Mouse (Mus musculus): ENCODE results near the gene Hyls1. TPM values are rescaled to one million over a fixed set of nuclear protein-coding genes. Genes with fewer than 3 reads are reported as not detected.
"Not testable (repeated sequence)": the region's sequence is repeated elsewhere in the genome, so short reads cannot be mapped to it uniquely, and the experiment has no call there.

Hyls1 gene
- 24.9 and 26.5 TPM in 2 replicates for polyA plus RNA-seq (2016; fragmentation: Nextera tagmentation; extraction: Ambion mirVana)

DNA sequence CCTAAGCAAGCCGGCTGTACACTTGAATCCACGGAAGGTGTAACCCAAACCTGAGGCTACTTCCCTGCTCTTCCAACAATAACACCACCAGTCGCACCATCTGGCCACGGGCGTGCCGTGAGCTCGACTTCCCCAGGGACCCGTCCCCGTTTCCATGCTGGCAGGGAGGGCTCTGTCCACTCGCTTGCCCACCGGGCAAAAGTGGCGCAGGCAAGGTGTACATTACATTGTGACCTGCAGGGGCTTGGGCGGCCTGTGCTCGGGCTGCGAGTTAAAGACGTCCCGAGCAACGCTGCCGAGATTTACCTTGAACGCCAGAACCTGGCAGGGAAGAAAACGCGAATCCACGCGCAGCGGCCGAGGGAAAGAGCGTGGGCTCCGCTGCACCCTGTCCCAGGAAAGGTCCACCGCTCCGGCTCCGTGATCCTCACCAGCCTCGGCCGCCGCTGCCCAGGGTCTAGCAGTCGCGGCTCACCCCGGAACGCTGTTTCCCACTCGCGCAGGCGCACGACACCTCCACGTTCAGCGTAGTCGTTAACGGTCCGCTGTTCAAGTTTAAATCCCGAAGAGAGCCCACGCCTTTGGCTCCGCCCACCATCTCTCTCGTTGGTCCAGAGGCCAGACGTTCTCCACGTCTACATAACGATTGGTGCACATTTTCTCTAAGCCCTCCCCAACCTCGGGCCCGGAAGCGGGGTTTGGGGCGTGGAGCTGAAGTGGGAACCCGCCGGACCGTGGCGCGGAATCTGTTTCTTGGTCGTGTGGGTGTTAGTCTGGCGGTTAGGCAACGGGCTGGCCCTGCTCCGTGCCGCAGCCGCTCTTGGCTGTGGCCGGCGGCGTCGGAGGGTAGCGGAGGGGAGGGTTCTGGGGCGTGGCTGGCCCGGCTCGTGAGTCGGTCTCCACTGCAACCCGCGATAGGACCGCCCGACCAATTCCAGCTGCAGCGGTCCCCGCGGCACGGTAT is at the start of gene Hyls1, which contains the start of gene Pate2:
Gene Hyls1 (minus strand): TSS at position 828 of the 964 bp plus-strand sequence.
Gene Pate2 (plus strand): TSS at position 714 of the 964 bp plus-strand sequence.
- peaks cover 37% of the 10 kb centered on the region for H3K36me3 ChIP-seq (replicated peaks)
- H3K4me3 ChIP-seq, result peak within 1 kb of the TSS; percentile 71
- H3K27me3 ChIP-seq (replicated peaks; ENCODE audit: low read depth, poor library complexity, severe bottlenecking), result peaks cover 14% of the 10 kb centered on the region
- DNase-seq (ENCODE audit: low spot score), result peak; percentile 93
- WGBS, result under 1% methylated on average over 86 of the region's 86 CpGs
- no peaks in the 10 kb centered on the region for H3K9me3 ChIP-seq
- peak within 1 kb of the TSS; percentile 94 for H3K27ac ChIP-seq (replicated peaks)
- peaks cover 24% of the 10 kb centered on the region for H3K4me1 ChIP-seq

DNA sequence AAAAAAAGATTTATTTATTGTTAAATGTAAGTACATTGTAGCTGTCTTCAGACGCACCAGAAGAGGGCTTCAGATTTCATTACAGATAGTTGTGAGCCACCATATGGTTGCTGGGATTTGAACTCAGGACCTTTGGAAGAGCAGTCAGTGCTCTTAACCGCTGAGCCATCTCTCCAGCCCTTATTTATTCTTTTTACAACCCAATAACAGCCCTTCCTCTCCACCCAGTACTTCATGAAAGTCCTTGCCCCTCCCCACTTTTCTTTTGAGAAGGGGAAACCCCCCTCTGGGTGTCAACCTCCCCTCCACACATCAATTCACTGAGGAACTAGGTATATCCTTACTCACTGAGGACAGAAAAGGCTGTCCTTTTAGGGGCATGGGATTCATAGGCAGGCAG is 46.6 kb upstream of the Hyls1 start:
- not testable (repeated sequence) for H3K27me3 ChIP-seq (replicated peaks; ENCODE audit: low read depth, poor library complexity, severe bottlenecking); H3K27ac ChIP-seq (replicated peaks); H3K36me3 ChIP-seq (replicated peaks); DNase-seq (ENCODE audit: low spot score); H3K9me3 ChIP-seq; H3K4me3 ChIP-seq; H3K4me1 ChIP-seq
- 77% methylated on average over 2 of the region's 2 CpGs for WGBS

DNA sequence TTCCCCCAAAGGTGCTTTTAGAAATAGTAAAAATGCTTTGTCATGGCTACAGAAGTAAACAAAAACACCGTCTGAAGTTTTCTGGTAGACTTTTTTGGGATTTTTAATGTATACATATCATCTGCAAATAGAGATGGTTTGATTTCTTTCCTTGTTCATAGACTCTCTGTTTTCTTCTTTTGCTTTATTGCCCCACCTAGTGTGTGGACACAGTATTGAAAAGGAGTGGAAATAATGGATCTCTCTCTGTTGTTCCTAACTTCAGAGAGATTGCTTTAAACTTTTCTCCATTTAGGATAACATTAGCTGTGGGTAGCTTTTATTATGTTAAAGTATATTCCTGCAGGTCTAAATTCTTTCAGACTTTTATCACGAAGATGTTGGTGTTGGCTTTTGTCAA is 43.8 kb upstream of the Hyls1 start:
- WGBS, result 22% methylated on average over 2 of the region's 2 CpGs
- Histone ChIP-seq H3K4me1 (no peaks in the 10 kb centered on the region), H3K27ac (replicated peaks) (no peak overlapping the region), H3K36me3 (replicated peaks) (no peaks in the 10 kb centered on the region), H3K27me3 (replicated peaks; ENCODE audit: low read depth, poor library complexity, severe bottlenecking) (no peaks in the 10 kb centered on the region), H3K9me3 (no peaks in the 10 kb centered on the region), H3K4me3 (no peak overlapping the region)
- DNase-seq (ENCODE audit: low spot score), result no peak

DNA sequence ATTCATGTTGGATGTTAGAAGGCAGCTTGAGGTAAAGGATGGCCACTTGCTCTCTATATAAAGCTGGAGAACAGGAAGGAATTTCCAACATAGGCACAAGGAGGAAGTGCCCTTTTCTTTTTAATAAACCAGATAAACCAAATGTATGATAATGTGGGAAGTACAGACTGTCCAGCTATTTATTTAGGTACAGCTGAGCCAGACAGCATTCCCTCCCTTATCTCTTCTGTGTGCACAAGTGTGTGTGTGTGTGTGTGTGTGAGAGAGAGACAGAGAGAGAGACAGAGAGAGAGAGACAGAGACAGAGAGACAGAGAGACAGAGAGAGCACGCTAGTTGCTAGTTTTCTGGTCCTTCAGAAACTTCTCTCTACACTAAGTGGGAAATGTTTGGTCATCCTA is 41.6 kb upstream of the Hyls1 start, which contains the start of gene Pate4:
Gene Pate4 (minus strand): TSS at position 101 of the 400 bp plus-strand sequence.
- no peaks in the 10 kb centered on the region for H3K27me3 ChIP-seq (replicated peaks; ENCODE audit: low read depth, poor library complexity, severe bottlenecking)
- H3K36me3 ChIP-seq (replicated peaks), result no peaks in the 10 kb centered on the region
- no peak within 1 kb of the TSS for H3K27ac ChIP-seq (replicated peaks)
- no peaks in the 10 kb centered on the region for H3K4me1 ChIP-seq
- WGBS, result 87% methylated on average over 1 of the region's 1 CpGs
- DNase-seq (ENCODE audit: low spot score), result no peak
- no peak within 1 kb of the TSS for H3K4me3 ChIP-seq
- H3K9me3 ChIP-seq, result no peaks in the 10 kb centered on the region

DNA sequence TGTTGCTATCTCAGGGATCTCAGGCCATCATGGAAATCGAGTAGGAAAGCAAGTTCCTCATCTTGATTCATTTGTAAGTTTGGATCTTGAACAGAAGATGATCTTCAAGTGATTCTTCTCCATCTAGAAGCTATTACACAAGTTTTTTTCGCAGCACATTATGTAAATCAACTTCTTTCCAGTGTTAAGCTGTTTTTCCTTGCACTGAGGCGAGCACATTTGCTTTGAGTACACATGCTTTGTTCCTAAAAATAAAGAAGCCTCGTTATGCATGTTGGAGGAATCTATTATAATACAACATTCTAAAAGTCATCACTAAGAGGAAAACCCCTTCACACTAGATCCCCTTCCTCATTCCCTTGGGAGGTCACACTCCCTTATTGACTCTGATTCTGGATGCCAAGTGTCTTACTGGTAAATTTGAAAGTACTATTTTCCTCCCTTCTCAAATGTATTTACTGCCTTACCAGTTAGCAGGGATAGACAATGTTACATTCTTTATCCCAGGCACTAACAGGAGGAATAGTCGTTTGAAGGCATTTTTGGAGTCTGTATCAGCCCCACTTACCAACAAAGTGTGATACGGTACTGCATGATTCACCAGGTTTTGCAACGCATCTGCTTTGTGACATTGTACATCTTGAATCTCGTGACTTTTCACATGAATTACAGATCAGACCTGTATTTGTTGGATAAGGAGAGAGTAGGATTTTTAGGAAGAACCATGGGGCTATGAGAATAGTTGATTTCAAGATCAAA is 37.6 kb upstream of the Hyls1 start:
- no peak overlapping the region for H3K27ac ChIP-seq (replicated peaks)
- H3K36me3 ChIP-seq (replicated peaks), result no peaks in the 10 kb centered on the region
- no peak overlapping the region for H3K4me3 ChIP-seq
- DNase-seq (ENCODE audit: low spot score), result no peak
- 71% methylated on average over 8 of the region's 8 CpGs for WGBS
- H3K9me3 ChIP-seq, result no peaks in the 10 kb centered on the region
- H3K27me3 ChIP-seq (replicated peaks; ENCODE audit: low read depth, poor library complexity, severe bottlenecking), result no peaks in the 10 kb centered on the region
- H3K4me1 ChIP-seq, result no peaks in the 10 kb centered on the region

DNA sequence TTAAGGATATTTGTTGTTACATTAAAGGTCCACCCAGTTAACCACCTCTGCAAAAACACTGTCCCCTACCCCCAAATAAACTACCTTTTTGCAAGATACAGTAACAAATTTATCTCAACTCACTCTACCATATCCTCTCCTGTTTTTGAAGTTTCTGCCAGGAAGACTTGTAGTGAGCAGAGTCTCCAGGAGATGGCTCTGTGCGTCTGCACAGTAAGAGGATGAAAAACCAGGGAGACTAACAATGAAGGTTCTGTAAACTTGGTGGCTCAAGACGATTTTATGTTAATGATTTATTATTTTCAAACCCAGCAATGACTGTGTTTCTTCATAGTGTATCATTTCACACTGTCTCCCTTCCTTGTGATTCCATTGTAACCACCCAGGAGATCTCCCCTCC is 22.7 kb upstream of the Hyls1 start:
- DNase-seq (ENCODE audit: low spot score), result no peak
- Histone ChIP-seq H3K9me3 (peaks cover 3% of the 10 kb centered on the region; the same call in 1 of the 2 replicates), H3K4me1 (no peaks in the 10 kb centered on the region), H3K27me3 (replicated peaks; ENCODE audit: low read depth, poor library complexity, severe bottlenecking) (no peaks in the 10 kb centered on the region), H3K27ac (replicated peaks) (no peak overlapping the region), H3K36me3 (replicated peaks) (no peaks in the 10 kb centered on the region), H3K4me3 (no peak overlapping the region)
- 18% methylated on average over 2 of the region's 2 CpGs for WGBS

GRCm38 (mm10) chr9:35587674-35588073 is 17.5 kb upstream of the Hyls1 start:
- no peaks in the 10 kb centered on the region for H3K9me3 ChIP-seq

DNA sequence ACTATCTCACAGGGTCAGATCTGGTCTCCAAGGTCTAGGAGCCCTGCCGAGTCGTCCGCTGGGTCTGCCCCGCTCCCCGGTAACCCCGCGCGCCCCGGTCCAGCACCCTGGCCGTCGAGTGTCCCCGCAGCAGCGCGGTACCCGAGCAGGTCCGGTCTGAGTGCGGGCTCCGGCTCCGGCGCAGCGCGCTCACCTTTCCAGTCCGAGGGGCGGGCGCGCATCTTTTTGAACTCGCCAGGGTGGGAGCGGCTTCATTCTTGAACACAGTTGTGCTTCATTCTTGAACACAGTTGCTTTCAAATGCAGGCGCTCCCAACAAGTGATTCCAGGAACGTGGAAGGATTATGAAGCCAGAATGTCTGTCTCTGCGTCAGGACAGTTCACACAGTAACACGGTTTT is 4.2 kb upstream of the Hyls1 start:
- peak overlapping the region; percentile 51 for H3K4me3 ChIP-seq
- no peak overlapping the region for H3K27ac ChIP-seq (replicated peaks)
- peaks cover 10% of the 10 kb centered on the region for H3K4me1 ChIP-seq
- H3K9me3 ChIP-seq, result no peaks in the 10 kb centered on the region
- peak; percentile 41 for DNase-seq (ENCODE audit: low spot score)
- WGBS, result 3% methylated on average over 32 of the region's 32 CpGs
- H3K27me3 ChIP-seq (replicated peaks; ENCODE audit: low read depth, poor library complexity, severe bottlenecking), result peaks cover 33% of the 10 kb centered on the region
- no peaks in the 10 kb centered on the region for H3K36me3 ChIP-seq (replicated peaks)

More at GRCm38 (mm10) chr9:35587674-35588073, 17.5 kb upstream of the Hyls1 start:
- Histone ChIP-seq H3K27me3 (replicated peaks; ENCODE audit: low read depth, poor library complexity, severe bottlenecking) (no peaks in the 10 kb centered on the region), H3K36me3 (replicated peaks) (no peaks in the 10 kb centered on the region), H3K4me1 (no peaks in the 10 kb centered on the region), H3K27ac (replicated peaks) (no peak overlapping the region), H3K4me3 (no peak overlapping the region)
- 54% methylated on average over 1 of the region's 1 CpGs for WGBS
- DNase-seq (ENCODE audit: low spot score), result no peak

GRCm38 (mm10) chr9:35570663-35571062 is 465 bp upstream of the Hyls1 start:
- H3K27ac ChIP-seq (replicated peaks), result peak overlapping the region; percentile 94
- H3K36me3 ChIP-seq (replicated peaks), result peaks cover 28% of the 10 kb centered on the region
- DNase-seq (ENCODE audit: low spot score), result no peak
- 9% methylated on average over 5 of the region's 5 CpGs for WGBS
- H3K9me3 ChIP-seq, result no peaks in the 10 kb centered on the region
- H3K27me3 ChIP-seq (replicated peaks; ENCODE audit: low read depth, poor library complexity, severe bottlenecking), result peaks cover 22% of the 10 kb centered on the region
- peak overlapping the region; percentile 71 for H3K4me3 ChIP-seq
- H3K4me1 ChIP-seq, result peaks cover 24% of the 10 kb centered on the region

DNA sequence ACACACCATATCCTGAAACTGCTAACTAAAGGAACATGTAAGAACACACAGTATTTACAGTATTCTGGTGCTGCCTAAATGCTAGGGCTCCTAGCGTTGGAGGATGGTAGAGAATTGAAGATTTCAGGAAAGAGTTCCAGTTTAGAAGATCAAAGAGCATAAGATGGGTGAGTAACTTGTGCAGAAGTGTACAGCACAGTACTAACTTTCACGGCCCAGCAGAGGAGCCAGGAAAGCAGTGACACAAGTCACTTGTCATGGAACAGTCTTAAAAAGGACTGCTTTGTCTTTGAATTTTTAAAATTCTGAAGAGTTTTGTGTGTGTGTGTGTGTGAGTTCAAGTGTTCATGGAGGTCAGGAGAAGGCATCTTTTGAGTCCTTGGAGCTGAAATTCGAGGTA is 2.2 kb downstream of the Hyls1 start:
- H3K4me3 ChIP-seq, result 0 out of 2 replicates have a peak overlapping the region, but pooled peaks have one; percentile 71
- no peak overlapping the region for H3K27ac ChIP-seq (replicated peaks)
- H3K27me3 ChIP-seq (replicated peaks; ENCODE audit: low read depth, poor library complexity, severe bottlenecking), result no peaks in the 10 kb centered on the region; the same call in 1 of the 2 replicates
- H3K36me3 ChIP-seq (replicated peaks), result peaks cover 53% of the 10 kb centered on the region
- WGBS, result 82% methylated on average over 3 of the region's 3 CpGs
- no peaks in the 10 kb centered on the region for H3K9me3 ChIP-seq
- peaks cover 17% of the 10 kb centered on the region for H3K4me1 ChIP-seq
- no peak for DNase-seq (ENCODE audit: low spot score)

DNA sequence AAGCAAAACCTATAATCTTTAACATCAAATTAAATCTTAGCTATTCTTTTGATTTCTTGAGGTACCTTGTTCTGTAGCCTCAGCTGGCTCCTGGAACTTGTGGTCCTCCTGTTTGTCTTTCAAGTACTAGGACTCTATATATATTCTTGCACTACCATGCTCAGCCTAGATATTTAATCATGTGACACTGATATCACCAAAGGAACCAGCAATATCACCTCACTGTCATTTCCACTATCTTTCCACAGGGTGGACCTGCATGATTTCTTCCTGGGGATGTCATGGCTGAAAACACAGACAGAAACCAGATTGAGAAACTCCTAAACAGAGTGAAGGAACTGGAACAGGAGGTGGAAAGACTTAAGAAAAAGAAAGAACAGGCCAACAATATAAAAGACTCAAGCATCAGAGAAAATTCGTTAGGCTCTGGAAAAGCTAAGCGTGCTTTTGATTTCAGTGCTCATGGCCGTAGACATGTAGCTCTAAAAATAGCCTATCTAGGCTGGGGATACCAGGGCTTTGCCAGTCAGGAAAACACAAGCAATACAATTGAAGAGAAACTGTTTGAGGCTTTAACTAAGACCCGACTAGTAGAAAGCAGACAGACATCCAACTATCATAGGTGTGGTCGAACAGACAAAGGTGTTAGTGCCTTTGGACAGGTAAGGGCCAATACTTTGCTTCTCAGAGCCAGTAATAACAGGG is 5.5 kb downstream of the Hyls1 start:
- Histone ChIP-seq H3K4me1 (peaks cover 21% of the 10 kb centered on the region), H3K4me3 (no peak overlapping the region), H3K9me3 (no peaks in the 10 kb centered on the region), H3K27me3 (replicated peaks; ENCODE audit: low read depth, poor library complexity, severe bottlenecking) (no peaks in the 10 kb centered on the region), H3K36me3 (replicated peaks) (peaks cover 80% of the 10 kb centered on the region), H3K27ac (replicated peaks) (no peak overlapping the region)
- DNase-seq (ENCODE audit: low spot score), result no peak
- whole genome bisulfite sequencing, result 91% methylated on average over 5 of the region's 5 CpGs

- Histone ChIP-seq H3K27me3 (replicated peaks; ENCODE audit: low read depth, poor library complexity, severe bottlenecking) (peaks cover 12% of the 10 kb centered on the region), H3K4me3 (no peak overlapping the region), H3K36me3 (replicated peaks) (peaks cover 60% of the 10 kb centered on the region), H3K9me3 (no peaks in the 10 kb centered on the region), H3K4me1 (peaks cover 21% of the 10 kb centered on the region), H3K27ac (replicated peaks) (no peak overlapping the region)
- WGBS, result 91% methylated on average over 6 of the region's 6 CpGs
- no peak for DNase-seq (ENCODE audit: low spot score)
Observed at GRCm38 (mm10) chr9:35561583-35561982, 8.6 kb downstream of the Hyls1 start.
